Mouse (Mus musculus): ENCODE results near the gene Alppl2. TPM values are rescaled to one million over a fixed set of nuclear protein-coding genes. Genes with fewer than 3 reads are reported as not detected.

Alppl2 gene
- polyA plus RNA-seq (2017; shearing (Covaris generic)) = not detected

DNA sequence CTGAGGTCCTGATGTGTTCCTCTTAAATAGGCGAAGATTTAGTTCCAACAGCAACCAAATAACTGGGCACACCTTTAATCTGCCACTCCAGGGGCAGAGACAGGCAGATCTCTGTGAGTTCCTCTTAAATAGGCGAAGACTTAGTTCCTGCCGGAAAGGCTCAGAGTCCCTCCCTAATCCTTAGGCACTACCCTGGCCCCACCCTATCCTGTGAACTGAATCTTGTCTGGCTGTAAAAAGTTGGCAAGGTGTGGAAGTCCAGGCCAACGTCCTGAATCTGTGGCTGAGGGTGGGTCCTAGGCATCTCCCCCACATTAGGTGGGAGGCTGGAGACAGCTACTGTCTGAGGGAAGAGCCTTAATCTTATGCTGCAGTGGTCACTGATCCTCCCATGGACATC, at the start of gene Alppl2:
Gene Alppl2 (minus strand): TSS at position 101 of the 400 bp plus-strand sequence.
- ATAC-seq = no peak

DNA sequence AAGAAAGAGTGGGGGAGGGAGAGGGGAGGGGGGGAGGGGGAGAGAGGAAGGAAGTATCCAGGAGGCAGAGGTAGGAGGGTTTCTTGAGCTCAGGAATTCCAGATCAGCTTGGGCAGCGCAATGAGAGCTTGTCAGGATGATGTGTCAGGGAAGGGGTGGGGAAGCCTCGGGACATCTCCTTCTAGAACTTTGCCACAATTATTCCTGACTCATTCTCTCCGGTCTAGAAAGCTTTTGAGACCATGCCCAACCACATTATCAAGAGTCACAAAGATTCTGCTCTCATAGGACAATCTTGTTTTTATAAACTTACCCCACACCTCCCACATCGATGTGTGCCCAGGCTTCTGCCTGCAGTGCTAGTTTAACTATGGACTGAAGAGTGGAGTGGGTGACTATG, 42.1 kb upstream of the Alppl2 start:
- ATAC-seq = no peak

DNA sequence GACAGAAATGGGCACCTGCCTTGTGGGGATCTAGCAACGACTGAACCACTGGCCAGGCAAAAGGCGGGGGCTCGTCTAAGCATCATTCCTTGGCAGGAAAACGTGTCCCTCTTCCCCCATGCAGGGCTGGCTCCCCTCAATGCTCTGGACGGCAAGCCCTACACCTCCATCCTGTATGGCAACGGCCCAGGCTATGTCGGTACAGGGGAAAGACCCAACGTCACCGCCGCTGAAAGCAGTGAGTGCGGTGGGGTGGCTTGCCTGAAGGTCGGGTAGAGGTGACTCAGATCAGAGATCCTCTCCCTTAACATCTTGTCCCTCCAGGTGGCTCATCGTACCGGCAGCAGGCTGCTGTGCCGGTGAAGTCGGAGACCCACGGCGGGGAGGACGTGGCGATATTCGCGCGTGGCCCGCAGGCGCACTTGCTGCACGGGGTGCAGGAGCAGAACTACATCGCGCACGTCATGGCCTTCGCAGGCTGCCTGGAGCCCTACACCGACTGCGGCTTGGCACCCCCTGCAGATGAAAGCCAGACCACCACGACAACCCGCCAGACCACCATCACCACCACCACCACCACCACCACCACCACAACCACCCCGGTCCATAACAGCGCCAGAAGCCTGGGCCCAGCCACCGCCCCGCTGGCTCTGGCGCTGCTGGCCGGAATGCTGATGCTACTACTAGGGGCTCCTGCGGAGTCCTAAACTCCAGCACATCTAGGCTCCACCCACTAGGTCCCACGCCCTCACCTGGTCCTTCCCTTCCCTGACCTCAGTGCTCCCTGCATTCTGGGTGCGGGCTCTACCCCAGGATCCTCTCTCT, 37.7 kb upstream of the Alppl2 start:
- no peak for ATAC-seq

DNA sequence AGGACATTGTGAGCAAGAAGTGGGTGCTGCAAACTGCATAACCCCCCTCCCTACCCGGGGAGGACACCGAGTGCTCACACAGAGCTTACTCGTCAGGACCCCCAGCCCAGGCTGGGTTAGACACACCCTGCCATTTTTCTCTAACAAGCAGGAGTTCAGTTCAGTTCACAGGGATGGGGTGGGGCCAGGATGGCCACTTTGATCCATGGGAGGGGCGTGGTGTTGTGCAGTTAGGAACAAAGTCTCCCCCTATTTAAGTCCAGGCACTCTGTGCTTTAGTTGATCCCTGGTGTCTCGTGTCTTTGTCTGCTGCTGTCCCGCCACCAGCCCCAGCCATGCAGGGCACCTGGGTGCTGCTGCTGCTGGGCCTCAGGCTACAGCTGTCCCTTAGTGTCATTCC, 34.9 kb upstream of the Alppl2 start, which contains the start of gene Akp3:
Gene Akp3 (plus strand): TSS at position 301 of the 400 bp plus-strand sequence.
- ATAC-seq = no peak

DNA sequence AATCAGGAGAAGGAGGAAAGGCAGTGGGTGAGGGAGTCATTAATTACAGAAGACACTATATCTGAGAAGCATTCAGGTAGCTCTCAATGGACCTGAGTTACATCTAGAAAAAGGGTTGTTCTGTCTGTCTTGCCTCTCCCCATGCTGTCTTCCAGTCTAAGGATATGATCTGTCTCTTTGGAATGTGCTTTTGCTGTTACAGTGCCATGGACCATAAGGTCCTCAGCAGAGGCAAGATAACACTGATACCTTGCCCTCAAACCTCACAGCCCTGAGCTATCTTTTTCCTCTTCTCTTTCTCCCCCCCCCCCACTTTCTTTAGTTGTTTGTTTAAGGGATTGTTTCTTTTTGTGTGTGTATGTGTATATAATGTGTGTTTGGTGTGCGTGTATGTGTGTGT, 25.1 kb upstream of the Alppl2 start:
- ATAC-seq = no peak

DNA sequence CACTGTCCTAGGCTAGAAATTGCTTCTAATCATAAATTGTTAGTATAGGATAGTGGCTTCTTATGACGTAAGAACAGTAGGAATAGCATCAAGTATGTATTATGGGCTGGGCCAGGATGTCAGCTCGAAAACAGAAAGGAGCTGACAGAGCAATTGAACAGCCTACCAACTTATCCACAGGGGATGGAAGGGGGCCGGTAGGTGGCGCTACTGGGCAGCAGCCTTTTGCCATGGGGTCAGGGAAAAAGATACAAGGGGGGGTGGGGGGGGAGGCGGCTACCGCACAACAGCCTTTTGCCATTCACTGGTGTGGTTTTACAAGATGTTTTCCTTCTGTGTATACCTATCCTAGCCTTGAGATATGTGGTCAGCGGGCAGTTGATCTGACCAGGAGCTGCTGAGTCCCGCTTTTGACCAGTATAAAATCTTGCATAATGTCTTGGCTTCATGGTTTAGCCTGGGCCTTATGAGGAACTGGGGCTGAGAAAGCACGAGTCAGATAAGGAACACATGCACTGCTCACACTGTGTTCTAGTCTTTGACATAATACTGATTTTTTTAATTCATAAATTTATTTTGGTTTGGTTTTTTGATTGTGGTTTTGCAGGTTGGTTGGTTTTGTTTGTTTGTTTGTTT, 22.1 kb upstream of the Alppl2 start:
- ATAC-seq = no peak

DNA sequence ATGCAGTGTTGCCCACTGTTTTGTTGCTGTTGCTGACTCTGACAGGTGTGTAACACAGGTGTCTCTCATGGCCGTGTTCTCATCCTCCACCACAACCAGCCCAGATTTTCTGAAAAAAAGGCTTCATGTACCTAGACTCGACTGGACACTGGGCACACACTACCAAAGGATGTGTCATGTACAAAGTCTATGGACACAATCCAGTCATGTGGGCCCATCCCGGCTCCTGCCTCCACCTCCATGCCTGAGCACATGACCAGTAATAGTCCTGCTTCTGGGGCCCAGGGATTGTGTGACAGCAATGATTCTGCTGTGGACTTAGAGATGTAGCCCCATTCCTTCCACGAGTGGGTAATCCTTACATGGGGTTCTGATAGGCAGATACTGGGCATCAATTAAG, 18.8 kb upstream of the Alppl2 start:
- no peak for ATAC-seq

DNA sequence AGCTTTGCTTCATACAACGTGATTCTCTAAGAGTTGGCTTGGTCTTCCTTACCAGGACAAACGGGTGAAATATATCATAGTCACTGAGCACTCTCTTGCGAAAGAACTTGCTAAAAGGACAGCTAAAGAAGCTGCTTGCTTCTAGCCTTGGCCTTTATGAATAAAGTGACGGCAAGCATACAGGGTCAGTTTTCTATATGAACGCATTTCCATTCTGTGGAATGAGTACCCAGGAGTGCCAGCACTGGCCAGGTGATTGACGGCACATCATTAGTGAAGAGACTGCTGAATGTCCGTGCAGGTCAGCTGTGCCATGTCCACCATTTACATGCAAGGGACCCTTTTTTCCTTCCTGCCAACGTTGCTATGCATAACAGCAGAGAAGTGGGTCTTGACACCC, 16.8 kb upstream of the Alppl2 start:
- no peak for ATAC-seq

DNA sequence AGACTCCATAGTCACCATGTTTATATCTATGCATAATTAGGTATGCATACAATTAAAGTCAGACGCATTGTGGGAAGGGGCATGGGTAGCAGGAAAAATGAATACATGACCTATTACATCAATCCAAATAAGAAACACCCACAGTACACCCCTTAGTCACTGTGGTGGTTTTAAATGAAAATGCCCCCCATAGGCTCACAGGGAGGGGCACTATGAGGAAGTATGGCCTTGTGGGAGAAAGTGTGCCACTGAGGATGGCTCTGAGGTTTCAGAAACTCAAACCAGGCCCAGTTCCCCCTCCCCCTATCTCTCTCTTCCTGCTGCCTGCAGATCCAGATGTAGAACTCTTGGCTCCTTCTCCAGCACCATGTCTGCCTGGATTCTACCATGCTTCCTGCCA, 14.2 kb upstream of the Alppl2 start:
- no peak for ATAC-seq

DNA sequence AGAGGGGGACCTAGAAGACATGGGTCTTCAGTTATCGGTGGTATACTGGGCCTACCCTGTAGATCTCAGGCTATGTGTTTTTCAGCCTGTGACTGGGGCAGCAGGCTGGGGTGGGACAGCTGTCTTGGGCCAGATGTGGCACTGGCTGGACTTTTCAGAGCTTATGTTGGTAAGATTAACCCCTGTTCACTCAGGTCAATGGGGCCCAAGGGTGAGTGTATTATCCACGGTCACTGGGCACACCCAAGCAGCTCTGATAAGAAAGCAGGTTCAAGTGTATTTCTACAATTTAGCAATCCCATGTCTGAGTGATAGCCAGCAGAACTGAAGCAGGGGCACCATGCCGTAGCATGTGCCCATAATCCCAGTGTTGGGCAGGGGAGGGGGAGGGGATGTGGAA, 12.4 kb upstream of the Alppl2 start:
- no peak for ATAC-seq

DNA sequence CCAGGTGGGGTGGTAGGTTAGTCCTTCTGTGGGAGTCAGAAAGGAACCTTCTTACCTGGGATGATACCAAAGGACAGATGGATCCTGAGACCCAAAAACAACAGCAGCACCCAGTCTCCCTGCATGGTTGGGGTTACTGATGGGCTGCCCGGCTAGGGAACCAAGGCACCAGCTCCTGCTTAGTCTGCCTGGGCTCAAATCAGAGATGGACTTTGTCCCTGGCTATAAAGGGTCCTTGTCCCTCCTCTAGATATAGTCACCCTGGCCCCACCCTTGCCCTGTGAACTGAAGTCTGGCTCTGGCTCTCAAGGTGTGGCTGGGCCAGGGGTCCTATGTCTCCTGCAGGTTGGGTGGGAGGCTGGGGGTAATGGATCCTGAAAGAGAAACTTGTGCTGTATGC, 11.7 kb upstream of the Alppl2 start, which contains the start of gene Alpi:
Gene Alpi (minus strand): TSS at position 196 of the 400 bp plus-strand sequence.
- ATAC-seq = no peak

DNA sequence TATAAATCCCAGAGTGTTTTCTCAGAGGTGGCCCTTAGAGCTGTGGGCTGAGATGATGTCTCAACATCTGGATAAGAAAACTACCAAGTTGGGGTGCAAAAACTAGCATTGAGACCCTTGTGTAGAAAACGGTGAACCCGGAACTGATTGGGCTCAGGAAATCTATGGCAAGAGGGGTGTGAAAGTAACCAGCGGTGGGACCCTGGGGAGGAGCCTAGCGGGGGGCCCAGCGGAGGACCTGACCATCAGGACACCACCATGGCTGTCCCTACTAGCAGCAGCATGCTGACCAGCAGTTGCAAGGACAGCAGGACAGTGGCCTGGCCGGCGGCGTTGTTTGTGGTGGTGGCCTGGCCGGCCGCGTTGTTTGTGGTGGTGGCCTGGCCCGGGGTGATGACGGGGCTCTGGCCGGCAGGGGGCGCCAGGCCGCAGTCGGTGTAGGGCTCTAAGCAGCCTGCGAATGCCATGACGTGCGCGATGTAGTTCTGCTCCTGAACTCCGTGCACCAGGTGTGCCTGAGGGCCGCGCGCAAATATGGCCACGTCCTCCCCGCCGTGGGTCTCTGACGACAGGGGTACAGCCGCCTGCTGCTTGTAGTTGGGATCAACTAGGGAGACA, 8.7 kb upstream of the Alppl2 start:
- ATAC-seq = no peak

DNA sequence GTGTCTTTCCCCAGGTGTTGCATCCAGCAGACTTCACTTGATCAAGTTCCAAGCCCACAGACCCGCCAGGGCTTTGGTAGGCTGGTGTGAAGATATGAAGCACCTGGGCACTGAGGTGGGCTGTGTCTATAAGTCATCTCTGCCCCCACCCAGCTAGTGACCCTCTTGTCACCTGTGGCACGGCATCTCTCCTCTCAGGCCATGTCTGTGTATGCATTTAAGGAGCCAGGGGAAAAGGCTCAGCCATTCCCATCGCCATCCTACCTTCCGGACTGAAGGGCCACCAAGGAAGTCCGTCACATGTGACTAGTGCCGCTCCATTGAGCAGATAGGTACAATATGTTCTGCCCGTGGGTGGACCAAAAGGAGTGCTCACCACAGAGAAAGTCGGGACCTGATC, 5.9 kb upstream of the Alppl2 start:
- no peak for ATAC-seq

DNA sequence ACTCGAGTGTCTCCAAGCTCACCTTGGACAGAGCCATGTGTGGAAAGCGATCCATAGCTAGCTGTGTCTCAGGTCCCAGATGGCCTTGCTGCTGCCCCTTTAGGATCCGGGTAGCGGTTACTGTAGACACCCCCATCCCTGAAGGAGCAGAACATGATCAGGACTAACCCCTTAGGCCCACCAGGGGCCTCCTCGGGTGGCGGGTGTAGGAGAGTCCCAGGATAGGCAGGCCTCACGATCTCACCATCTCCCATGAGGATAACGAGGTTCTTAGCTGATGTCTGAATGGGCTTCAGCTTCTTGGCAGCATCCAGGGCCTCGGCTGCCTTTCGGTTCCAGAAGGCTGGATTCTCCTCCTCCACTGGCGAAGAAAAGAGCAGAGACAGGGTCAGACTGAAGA, 477 bp downstream of the Alppl2 start:
- ATAC-seq = no peak

DNA sequence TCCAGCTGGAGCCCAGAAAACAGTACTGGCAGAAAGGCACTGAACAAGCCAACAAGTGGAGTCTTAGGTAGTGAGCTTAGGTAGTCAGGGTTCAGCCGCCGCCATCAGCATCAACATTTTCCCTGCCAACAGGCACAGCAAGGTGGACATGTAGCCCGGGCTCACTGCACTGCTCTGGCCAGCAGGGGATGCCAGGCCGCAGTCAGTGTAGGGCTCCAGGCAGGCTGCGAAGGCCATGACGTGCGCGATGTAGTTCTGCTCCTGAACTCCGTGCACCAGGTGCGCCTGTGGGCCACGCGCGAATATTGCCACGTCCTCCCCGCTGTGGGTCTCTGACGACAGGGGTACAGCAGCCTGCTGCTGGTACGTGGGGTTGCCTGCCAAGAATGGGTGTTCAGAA, 2.8 kb downstream of the Alppl2 start:
- no peak for ATAC-seq

DNA sequence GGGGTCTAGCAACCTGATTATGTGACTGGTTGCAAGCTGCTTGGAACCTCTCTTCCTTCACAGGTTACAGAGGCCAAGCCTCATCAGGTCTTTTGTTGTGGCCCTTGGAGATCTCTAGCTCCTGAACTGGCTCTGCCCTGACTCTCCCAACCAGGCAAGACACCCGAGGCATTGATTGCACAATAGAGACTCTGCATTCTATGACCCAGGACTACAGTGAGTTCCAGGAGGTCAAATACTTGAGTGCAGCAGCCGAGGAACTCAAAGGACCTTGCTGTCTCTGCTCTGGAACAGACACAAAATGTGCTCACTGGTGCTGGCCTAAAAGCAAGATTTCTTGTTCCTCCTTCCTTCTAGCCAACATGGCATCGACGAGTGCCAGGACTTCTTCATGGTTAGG, 3.5 kb downstream of the Alppl2 start:
- no peak for ATAC-seq

DNA sequence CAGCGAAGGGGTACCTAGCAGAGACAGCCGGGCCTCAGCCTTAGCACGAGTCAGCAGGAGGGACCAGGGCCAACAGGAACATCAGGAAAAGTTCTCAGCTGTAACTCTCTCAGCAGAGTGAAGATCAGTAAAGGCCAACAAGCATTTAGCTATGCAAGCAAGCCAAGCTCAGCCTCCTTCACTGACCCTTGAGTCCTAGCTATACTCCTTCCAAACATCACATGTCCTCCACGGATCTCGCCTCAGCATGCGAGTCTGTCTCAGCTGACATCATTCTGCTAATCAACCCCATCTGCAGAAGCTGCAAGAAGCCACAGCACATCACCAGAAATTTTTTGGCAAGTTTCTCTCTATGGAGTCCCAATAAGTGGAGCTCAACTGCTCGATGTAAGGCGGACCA, 16.0 kb downstream of the Alppl2 start:
- no peak for ATAC-seq

DNA sequence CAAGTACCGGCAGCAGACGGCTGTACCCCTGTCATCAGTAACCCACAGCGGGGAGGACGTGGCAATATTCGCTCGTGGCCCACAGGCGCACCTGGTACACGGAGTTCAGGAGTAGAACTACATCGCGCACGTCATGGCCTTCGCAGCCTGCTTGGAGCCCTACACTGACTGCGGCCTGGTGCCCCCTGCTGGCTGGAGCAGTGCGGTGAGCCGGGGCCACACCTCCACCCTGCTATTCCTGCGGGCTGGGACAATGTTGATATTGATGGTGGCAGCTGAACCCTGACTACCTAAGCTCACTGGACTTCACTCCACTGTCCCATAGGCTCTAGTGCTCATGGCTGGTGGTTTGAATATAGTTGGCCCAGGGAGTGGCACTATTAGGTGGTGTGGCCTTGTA, 19.0 kb downstream of the Alppl2 start:
- no peak for ATAC-seq

DNA sequence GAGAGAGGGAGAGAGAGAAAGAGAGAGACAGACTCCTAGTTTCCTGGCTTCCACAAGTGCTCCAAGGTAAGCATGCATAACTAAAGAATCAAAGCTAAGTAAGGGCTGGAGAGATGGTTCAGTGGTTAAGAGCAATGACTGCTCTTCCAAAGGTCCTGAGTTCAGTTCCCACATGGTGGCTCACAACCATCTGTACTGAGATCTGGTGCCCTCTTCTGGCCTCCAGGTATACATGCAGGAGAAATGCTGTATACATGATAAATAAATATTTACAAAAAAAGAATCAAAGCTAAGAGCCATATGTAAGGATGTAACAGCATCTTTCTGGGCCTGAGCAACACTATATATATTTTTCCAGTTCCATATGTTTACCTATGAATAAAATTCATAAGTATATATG, 28.8 kb downstream of the Alppl2 start:
- no peak for ATAC-seq

DNA sequence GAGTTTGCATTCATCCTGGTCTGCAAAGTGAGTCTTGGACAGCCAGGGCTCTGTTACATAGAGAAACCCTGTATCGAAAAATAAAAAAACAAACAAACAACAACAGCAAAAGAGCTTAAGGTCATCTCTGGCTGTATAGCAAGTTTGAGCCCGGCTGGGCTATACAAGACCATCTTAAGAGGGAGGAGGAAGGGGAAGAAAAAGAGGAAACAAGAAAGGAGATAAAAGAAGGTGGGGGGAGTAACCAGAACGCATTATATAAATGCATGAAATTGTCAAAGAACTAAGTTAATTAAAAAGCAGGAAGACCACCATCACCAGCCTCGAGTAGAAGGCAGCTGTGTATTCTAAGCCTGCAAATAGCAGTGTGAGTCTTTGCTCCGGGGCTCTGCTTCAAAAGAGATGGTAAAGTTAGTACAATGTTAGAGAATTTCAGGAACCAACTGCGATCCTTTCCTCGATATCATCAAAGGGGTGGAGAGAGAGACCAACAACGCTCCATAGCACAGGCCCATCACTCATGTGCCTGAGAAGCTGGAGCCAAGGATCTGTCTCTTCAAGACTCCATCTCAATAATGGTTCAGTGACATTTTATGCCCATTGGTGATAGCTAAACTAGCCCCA, 30.6 kb downstream of the Alppl2 start:
- no peak for ATAC-seq

DNA sequence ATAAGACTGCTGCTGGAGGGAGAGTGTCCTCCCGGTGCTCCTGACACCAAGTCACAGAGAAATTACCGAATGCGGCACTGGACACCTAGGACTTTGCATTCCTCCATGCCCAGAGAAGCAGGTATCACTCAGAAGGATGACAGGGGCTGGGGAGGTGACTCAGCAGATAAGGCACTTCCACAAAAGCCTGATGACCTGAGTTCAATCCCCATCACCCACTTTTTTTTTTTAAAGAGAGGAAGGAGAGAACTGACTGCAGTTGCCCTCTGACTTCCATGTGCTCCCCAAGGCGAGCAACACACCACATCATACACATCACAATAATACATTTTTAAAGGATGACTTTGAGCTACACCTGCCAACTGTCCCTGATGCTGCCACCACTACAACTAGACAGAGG, 32.7 kb downstream of the Alppl2 start:
- no peak for ATAC-seq

DNA sequence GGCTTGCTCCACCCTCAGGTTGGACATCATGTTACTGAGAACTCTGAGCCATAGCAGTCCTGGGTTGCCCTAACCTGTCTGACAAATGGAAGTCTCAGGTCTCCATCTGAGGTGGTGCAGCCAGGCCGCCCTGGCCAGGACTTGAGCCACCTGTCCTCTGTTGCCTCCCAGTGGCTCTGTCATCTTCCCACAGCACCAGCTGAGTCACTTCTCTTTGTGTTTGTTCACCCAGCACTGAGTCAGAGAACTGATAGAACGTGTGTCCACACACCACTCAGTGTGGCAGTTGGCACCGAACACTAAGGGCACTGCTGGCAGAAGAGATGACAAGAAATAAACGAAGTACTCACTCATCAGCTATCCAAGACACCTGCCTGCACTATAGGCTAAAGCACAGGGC, 38.4 kb downstream of the Alppl2 start:
- no peak for ATAC-seq

DNA sequence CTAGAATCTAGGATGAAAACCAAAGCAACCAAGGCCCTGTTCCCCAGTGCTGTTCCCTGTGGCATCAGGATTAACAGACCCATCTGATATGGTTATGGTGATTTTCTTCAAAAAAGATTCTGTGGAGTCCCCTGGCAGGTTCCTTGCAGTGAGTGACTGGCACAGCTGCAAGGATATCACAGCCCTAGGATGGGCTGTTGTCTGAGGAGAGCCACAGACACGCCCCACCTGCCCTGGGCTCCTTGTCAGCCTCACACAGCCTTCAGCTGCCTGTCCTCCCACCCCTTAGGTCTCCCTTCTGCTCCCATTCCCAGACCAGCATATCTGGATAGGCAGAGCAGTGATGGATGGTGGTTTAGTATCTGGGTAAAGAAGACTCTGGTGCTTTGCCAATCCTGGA, 39.0 kb downstream of the Alppl2 start:
- no peak for ATAC-seq

Measured in activated CD4-positive, CD25-positive, alpha-beta regulatory T cell, adult 4 months (primary cell).